Mouse (Mus musculus) gastrocnemius, postnatal 36 days (tissue): ENCODE results near the gene Ugt2a3. TPM values are rescaled to one million over a fixed set of nuclear protein-coding genes. Genes with fewer than 3 reads are reported as not detected.
"Not testable (repeated sequence)": the region's sequence is repeated elsewhere in the genome, so short reads cannot be mapped to it uniquely, and the experiment has no call there.

Experiments
- DNase-seq, 2 experiments: peaks; one replicate each; pipeline ENCODE4 v3.0.0; 2022
- intact Hi-C: fragments of 180-260 bp; cut with DNase I; formaldehyde crosslinking; loops from one replicate; pipeline ENCODE4 v1.15.1; 2025
- long read RNA-seq, 2 experiments: library from polyadenylated mRNA; stranded (forward); transcript quantifications; one replicate each; pipeline ENCODE4 v2.0.0; 2021
- total RNA-seq, 2 experiments: library from RNA; stranded (reverse); gene quantifications; 2 replicates each; pipeline ENCODE4 v1.2.3; 2021

The Ugt2a3 gene
- not detected for total RNA-seq
- long read RNA-seq, experiment 1 = 0 reads
- long read RNA-seq, experiment 2 = 0 reads

- no peak for DNase-seq
- intact Hi-C loops = no loop called here
Measured at GRCm38 (mm10) chr5:87336961-87337697, at the start of gene Ugt2a3. TSS of gene Ugt2a3 (minus strand) at chr5:87337195.

GRCm38 (mm10) chr5:87380234-87380633 lies 43.2 kb upstream of the Ugt2a3 start:
- DNase-seq = no peak

GRCm38 (mm10) chr5:87379825-87380224 lies 42.8 kb upstream of the Ugt2a3 start:
- no peak for DNase-seq
- intact Hi-C loops = no loop called here

More at GRCm38 (mm10) chr5:87380234-87380633, 43.2 kb upstream of the Ugt2a3 start:
- intact Hi-C loops = no loop called here

GRCm38 (mm10) chr5:87375874-87376383 lies 38.9 kb upstream of the Ugt2a3 start:
- intact Hi-C loops = no loop called here
- DNase-seq = no peak

GRCm38 (mm10) chr5:87373502-87373863 lies 36.5 kb upstream of the Ugt2a3 start:
- intact Hi-C loops = no loop called here
- no peak for DNase-seq

GRCm38 (mm10) chr5:87372788-87373501 lies 36.0 kb upstream of the Ugt2a3 start:
- DNase-seq, intact Hi-C loops: not testable (repeated sequence)

GRCm38 (mm10) chr5:87350350-87350749 lies 13.4 kb upstream of the Ugt2a3 start:
- intact Hi-C loops = loop anchor here (2.0 kb wide), 1 partner anchor 60 kb away; no protein-coding TSS in a partner anchor
- no peak for DNase-seq

GRCm38 (mm10) chr5:87349150-87349549 lies 12.2 kb upstream of the Ugt2a3 start:
- DNase-seq, intact Hi-C loops: not testable (repeated sequence)

GRCm38 (mm10) chr5:87347479-87348078 lies 10.6 kb upstream of the Ugt2a3 start:
- intact Hi-C loops, DNase-seq: not testable (repeated sequence)

- DNase-seq = no peak
- intact Hi-C loops = no loop called here
Measured at GRCm38 (mm10) chr5:87340461-87340860, 3.5 kb upstream of the Ugt2a3 start.

- DNase-seq = no peak
- intact Hi-C loops = no loop called here
Measured at GRCm38 (mm10) chr5:87335199-87335598, 1.8 kb downstream of the Ugt2a3 start.

GRCm38 (mm10) chr5:87333584-87333983 lies 3.4 kb downstream of the Ugt2a3 start:
- intact Hi-C loops = no loop called here
- DNase-seq = no peak

GRCm38 (mm10) chr5:87311392-87311791 lies 25.6 kb downstream of the Ugt2a3 start:
- intact Hi-C loops = no loop called here

GRCm38 (mm10) chr5:87286180-87286579 lies 50.8 kb downstream of the Ugt2a3 start:
- intact Hi-C loops, DNase-seq: not testable (repeated sequence)

More at GRCm38 (mm10) chr5:87311392-87311791, 25.6 kb downstream of the Ugt2a3 start:
- no peak for DNase-seq

GRCm38 (mm10) chr5:87275986-87276385 lies 61.0 kb downstream of the Ugt2a3 start:
- intact Hi-C loops, DNase-seq: not testable (repeated sequence)

GRCm38 (mm10) chr5:87275581-87275980 lies 61.4 kb downstream of the Ugt2a3 start:
- DNase-seq = no peak
- intact Hi-C loops = no loop called here

Other genes with a start within 250 kb of the Ugt2a3 start
- not detected for gene Ugt2b36, start 244.6 kb downstream of the Ugt2a3 start, total RNA-seq
- not detected for gene Ugt2b5, start 196.9 kb downstream of the Ugt2a3 start, total RNA-seq
- gene Ugt2b37, start 82.4 kb downstream of the Ugt2a3 start, total RNA-seq = not detected
- not detected for gene Ugt2b38, start 87.0 kb upstream of the Ugt2a3 start, total RNA-seq
- not detected for gene Ugt2a2, start 145.1 kb upstream of the Ugt2a3 start, total RNA-seq
- gene Gm43638, start 149.6 kb upstream of the Ugt2a3 start, total RNA-seq = not detected
- gene Ugt2a1, start 153.7 kb upstream of the Ugt2a3 start, total RNA-seq = not detected
- gene Sult1b1, start 201.0 kb upstream of the Ugt2a3 start, total RNA-seq = not detected
- gene Sult1d1, start 231.8 kb upstream of the Ugt2a3 start, total RNA-seq = not detected